Mouse (Mus musculus) kidney, adult 9 months (tissue): Measurements from ENCODE around the gene Smoc1.

Experiments used
- DNase-seq: peaks from one replicate; pipeline ENCODE4 v3.0.0; 2022

Smoc1 gene

DNA sequence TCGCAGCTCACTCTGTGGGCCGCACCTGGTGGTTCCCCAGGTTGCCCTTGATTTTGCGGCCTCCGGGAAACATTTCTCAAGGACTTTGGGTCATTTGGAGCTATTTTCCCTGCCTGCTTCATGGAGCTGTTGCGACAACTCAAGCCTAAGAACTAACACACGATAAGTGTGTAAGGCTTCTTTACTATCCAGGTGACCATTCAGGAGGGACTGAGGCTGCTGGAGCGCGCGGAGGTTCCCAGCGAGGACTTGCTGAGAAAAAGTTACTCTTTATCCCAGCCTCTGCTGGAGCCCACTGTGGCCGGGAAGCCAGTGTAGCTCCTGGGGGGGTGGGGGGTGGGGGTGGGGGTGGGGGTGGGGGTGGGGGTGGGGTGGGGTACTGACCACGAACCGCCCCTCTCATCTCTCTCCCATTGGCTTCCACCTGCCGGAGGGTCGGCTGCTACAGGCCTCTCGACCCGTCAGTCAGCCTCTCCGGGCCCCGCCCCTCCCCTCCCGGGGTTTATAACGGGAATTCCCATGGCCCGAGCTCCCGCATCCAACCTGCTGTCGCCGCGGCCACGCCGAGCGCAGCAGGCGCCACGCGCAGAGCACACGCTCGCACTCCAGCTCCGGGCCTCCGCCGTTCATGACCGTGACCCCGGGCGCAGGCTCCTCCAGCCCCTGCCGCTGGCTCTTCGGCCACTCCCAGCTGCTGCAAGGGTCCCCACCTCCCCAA is at the start of gene Smoc1:
TSS of gene Smoc1 (plus strand) at position 532 of the 718 bp plus-strand sequence.
- peak; percentile 27 for DNase-seq

DNA sequence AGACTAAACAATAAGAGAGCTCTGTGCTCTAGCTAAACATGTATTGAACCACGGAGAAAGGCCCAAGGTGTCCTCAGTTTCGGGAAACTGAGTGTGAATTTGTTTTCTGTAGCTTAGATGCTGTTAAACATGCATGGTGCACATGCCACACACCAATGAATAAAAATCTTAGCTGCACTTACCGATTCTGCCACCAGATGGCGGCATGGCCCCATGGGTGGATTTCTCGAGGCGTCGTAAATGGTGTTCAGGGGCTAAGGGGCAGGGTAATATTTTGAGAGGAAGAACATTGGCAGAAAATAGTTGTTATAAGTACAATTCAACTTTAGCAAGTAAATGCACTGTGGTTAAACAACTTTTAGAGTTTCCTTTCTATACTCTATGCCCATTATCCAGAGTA is 44.3 kb upstream of the Smoc1 start:
- DNase-seq, result peak; percentile 67

DNA sequence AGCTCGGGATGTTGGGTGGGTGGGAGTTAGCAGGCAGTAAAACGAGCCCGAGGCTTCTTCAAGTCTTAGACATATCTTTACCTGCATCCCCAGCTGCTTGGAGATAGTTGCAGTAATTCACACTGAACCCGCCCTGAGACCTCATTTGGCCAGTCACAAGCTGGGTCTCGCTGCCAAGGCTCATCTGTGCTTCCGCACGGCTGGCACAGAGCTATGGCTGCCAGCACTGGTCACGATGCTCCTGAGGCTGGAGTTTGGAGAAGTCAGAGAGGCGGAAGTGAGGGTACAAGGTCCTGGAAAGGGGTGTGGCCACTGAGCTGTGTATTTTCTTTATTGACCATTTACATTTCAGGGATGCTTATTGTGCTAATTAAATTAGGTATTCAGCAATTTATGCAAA is 42.9 kb upstream of the Smoc1 start:
- DNase-seq, result no peak

DNA sequence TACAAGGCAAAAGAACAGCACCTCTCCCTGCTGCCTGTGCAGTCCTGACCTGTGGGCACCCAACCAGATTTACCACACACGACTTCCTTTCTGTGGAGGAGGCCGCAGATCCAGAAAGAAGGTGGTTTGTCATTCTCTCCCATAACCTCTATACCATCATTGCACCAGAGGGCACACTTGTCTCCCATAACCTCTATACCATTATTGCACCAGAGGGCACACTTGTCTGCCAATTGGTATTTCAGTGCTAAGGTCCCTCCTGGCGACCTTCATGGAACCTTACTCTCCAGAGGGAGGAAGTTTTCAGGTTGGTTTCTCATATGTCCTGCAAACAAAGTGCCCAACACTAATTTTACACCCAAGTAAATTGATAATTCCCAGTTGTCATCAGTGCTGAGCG is 40.0 kb upstream of the Smoc1 start:
- DNase-seq, result no peak

DNA sequence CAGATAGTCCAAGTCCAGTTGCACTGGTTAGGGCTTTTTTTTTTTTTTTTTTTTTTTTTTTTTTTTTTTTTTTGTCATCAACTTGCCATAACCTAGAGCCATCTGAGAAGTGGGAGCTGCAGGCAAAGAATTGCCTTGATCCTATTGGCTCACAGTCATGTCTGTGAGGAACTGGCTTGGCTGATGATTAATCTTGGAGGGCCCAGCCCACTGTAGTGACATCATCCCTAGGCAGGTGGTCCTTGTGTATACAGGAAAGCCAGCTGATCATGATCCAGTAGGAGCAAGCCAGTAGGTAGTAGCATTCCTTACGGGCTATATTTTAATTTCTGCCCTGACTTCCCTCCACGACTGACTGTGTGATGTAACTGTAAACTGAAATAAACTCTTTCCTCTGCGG is 38.3 kb upstream of the Smoc1 start:
- DNase-seq, result no peak

DNA sequence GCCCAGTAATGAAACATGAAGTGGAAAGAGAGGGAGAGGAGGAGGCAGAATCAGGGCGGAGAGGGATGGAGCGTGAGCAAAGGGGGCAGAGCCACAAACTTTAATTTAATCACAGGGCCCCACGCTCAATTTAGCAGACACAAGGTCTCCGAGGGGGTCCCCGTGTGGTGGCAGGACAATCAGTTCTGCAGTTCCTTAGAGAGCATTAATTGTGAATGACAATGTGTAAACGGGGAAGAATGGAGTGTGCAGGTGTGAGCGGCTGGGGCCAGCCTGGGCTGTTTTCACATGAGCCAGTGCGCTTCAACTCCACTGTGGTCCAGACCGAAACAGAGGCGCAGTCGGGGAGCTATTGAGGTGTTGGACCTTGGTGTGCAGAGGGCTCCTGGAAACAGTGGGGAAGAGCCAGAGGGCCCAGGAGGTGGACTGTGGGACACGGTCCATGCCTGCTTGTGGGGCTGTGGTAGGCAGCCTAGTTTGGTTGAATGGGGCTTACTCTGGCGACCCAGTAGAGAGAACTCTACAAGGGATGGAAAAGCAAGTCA is 35.6 kb upstream of the Smoc1 start:
- DNase-seq, result no peak

DNA sequence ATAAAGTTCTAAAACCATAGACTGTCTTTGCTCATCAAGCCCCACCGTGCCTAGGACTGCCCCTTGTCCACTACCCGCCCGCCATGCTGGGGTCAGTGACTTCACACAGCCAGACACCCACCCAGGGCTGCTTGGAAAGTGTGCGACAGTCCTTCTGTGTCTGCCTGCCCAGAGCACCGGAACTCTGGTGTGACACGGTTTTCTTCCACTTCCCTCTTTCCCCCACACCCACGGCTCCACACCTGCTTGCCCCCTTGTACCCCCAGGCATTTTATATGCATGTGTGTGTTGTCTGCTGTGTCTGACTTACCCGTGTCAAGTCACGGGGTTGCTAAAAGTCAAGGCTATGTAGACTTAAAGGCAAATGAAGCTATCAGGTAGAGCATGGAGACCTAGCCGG is 34.8 kb upstream of the Smoc1 start:
- DNase-seq, result no peak

DNA sequence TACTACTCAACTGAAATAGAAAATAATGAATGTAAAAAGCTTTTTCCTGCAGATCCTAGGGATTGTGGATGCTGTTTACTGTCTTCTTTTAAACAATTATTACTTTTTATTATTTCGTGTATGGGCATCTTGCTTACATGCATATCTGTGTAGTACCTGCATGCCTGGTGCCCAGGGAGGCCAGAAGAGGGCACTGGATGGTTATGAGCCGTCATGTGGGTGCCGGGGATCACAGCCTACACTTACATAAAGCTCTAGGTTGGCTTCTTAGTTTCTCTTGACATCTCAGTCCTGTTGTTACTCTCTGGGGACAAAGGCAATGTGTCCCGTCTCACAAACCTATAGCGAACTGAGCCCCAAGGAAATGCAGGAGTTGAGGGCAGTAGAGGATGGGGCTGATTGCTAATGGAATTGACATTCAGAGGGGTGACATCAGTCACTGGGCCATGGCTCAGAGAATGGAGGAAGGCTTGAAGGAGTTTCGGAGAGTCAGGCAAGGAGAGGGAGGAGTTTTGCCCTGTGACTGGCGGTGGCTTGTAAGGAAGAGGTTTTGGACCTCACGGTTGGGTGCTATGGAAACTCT is 34.0 kb upstream of the Smoc1 start:
- DNase-seq, result no peak

DNA sequence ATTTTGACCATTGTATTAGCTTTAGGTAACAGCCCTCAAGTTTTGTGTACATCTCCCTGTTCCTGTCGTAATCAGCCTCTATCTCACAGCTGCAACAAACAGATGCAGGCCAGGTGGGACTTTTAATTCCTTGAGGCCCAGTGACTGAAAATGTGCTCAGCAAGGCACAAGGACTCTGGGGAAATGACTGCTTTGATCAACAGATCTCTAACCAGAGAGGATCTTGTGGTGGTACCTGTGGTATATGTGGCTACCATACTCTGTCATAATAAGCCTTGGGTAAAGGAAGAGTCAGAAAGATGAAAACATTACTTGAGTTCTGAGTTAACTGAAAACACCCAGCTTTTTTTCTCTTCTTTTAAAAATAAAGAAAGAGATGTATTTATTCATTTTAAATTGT is 32.8 kb upstream of the Smoc1 start:
- no peak for DNase-seq

DNA sequence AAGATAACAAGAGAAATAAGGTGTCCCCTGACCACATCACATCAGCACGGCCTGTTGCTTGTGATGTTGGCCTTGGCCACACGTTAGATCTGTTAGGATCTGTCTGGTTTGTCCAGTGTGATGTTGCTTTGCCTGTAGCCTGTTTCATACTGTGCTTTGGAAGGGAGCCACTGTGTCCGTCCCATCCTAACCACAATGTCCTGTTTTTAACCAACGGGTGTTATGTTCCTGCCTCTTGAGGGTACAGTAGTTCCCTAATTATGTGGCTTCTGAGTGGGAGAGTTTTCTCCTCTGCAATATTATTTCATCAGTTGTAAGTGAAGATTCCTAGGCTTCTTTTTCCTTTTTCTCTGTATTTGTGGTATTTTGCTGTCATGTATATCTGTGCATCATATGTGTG is 31.3 kb upstream of the Smoc1 start:
- DNase-seq, result no peak

DNA sequence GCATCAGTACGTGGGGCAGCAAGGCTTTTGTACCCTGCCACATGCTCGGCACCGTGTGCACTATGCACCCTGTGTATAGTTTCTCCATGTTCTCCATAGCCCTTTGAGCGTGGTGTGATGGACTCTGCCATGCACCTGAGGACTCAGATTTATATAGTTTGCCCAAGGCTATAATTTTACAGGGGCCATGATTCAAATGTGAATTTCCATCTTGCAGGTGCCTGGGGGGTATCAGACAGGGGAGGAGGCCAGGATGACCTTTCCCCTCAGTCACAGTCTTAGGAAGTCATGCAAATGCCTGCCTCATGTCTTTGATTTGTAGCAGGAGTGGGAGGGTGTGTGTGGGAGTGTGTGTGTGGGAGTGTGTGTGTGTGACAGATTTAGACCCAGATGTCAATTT is 29.0 kb upstream of the Smoc1 start:
- no peak for DNase-seq

DNA sequence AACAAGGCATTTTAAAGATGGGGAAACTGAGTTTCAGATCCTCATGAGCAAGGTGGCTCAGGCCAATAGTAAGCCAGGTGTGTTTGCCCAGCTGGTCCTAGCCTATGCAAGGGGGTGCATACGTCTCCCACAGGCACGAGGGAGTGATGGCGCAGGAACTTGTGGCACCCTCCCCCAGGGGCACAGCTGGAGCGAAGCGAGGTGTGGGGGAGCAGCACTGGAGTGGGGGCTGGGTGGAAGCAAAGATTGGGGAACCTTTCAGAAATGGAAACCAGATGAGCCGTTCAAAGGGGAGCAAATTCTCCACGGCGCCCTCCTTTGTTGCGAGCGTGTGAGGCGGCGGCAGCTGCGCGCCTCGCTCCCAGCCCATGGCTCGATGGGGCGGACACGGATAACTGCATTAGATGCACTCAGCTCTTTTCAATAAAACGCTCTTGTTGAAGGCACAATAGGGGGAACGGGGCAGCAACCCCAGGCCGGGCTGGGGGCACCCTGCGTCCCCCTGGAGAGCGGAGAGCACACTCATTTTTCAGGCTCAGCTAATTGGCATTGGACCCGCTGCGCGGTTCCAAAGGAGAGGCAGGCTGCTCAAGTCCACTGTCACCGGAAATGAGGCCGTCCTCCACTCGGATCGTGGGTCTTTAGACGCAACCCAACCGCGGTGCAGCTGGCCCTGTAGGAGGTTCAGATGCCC is 27.9 kb upstream of the Smoc1 start:
- DNase-seq, result no peak

DNA sequence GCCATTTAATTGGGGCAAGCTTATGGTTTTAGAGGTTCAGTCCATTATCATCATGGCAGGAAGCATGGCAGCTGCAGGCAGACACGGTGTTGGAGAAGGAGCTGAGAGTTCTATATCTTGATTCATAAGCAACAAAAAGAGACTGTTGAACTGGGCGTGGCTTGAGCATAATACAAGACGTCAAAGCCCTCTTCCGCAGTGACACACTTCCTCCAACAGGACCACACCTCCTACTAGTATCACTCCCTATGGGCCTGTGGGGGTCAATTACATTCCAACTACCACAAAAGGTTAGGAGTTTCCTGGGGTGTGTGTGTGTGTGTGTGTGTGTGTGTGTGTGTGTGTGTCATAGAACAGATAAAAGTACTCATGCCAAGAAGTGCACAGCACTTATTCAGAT is 25.7 kb upstream of the Smoc1 start:
- DNase-seq, result no peak

DNA sequence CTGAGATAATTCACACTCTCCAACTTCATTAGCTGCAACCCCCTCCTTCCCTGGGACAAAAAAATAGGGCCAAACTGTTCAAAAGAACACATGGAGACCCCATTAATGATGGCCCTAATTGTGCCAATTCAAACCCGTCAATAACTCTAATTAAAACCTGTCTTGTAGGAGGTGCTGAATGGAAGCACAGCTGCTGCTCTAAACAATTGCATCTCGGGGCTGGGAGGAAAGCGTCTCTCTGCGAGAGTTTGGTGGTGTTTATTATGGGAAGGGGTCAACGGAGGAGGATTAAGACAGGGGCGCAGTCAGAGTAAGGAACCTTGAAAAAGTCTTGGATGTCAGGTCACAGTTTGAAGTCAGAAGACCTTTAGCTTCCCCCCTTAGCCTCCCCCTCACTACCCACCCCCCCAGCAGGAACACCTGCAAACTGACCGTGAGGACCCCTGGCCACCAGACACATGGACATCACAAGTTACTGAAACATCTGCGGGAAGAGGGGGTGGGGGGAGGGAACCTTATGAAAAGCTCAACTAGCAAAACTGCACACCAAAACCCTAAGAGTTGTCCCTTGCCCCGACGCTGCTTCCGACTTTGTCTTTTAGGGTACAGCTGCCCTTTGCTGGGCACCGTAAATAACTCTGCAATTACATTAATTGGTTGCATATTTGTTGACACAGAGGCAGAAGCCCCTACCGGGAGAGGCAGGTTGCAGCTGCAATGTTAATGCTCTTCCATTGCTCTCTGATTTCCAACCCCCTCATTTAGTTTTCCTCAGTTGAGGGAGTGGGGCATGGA is 23.6 kb upstream of the Smoc1 start:
- no peak for DNase-seq

DNA sequence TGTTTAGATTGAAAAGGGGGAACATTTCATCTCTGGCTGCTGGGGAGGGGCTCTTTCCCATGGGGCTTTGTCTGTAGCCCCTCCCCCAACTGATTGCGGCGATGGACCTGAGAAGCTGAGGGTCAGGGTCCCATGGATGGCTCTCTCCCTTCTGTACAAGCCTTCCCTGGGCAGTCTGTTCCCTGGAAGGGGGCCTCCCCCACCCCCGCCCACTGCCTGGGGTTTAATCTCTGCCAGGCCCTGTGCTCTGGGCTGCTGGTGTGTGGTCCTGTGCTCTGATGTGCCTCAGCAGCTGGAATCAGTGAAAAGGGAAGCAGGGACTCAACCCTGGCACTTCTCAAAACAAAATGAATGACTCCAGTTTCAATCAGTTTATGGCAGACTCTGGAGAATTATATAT is 16.8 kb upstream of the Smoc1 start:
- DNase-seq, result no peak

DNA sequence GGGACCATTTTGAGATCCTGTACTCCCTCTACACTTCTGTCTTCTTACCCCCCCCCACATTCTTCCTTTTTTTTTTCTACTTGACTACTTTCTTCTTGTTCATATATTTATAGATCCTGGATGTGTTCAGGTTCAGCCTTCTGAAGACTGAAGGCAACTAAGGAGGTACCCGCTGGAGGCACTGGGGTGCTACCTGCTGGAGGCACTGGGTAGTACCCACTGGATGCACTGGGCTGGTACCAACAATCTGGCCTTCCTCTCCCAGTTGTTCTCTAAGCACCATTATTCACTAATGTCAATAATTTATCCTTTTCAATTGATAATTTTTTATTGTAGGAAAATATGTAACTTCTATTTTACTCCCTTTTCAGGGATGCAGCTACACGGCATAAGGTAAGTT is 14.6 kb upstream of the Smoc1 start:
- no peak for DNase-seq

DNA sequence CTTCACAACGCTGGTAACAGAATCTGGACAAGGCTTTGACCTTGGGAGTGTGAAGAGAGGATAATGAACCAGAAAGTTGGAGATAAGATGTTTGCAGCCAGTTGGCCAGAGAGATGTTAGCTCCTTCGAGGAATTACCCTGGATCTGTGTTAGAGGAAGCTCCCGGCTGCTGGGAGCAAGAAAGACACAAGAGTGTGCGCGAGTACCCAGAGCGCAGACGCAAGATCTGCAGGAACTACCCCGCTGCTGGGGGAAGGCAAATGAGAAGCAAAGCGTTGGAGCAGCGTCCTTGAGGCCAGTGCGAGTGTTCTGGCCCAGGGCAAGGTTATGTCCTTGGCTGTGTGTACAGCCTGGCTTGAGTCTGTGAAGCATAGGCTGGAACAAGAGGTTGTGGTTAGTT is 13.1 kb upstream of the Smoc1 start:
- DNase-seq, result no peak

DNA sequence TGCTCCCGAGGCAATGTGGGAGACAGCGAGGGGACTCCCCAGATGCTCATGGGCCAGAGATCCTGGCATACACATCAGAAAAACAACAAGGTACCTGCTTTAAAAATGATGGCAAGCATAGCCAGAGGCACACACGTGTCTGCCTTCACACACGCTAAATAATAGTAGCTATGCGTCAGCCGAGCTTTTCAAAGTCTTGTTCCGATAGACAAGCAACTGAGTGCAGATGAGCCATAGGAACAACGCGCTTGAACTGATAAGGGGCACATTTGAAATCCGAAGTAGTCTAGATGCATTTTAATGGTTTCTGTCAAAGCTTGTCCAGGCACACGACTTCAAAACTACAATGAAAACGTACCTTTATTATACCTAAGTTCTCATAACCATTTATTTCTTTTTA is 9.0 kb upstream of the Smoc1 start:
- DNase-seq, result no peak

DNA sequence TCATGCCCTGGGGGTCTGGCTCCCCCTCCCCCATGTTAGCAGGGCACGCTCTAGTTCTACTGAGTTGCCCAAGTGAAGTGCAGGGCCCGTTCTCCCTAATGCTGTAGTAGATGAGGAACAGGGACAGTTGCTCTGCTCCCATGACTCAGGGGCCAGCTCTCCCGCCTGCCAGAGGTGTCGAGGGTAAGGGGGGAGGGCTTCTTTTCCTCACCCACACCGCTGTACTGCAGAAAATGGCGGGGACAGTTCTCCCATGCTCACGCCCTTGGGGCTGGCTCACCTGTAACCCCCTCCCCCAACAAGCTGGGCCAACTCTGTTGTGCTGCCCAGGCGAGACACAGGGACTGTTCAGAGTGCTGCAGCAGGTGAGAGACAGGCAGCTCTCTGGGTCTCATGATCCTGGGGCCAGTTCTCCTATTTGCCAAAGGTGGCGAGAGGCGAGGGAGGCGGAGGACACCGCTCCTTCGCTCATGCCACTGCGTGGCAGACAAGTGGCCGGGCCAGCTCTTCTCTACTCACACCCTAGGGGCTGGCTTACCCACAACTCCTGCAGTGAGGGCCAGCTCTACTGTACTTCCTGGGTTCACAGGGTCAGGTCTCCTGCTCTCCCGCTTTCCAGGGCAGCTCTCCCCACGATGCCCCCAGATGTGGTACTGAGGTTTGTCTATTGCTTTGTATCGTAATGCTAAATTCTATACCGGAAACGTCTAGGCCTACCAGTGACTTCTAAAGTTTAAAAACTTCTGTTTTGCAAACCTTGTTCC is 7.9 kb upstream of the Smoc1 start:
- DNase-seq, result no peak

DNA sequence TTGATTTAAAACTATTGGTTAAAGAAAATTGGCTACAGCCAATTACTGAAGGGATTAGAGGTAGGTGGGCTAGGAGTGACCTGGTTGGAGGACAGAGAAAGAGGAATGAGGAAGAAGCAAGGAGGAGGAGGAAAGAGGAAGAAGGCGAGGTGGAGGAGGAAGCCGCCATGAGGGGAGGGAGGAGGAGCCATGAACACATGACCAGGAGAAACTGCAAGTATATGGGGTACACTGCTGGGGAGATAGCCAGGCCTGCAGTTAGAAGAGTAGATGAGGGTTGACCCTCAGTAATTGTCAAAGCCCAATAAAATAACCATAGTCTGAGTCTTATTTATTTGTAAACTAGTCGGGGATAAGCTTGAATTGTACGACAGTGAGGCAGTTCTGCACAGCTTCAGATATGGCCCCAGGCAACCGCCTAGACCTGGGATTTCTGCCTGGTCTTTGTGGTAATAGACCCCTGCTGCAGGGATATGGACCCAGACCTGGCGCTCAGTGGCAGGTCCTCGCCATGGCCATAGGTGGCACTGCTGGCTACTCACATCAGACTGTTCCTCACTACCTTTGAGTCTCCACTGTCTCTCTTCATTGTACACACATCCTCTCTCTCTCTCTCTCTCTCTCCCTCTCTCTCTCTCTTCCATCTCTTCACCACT is 7.2 kb upstream of the Smoc1 start:
- DNase-seq, result no peak

DNA sequence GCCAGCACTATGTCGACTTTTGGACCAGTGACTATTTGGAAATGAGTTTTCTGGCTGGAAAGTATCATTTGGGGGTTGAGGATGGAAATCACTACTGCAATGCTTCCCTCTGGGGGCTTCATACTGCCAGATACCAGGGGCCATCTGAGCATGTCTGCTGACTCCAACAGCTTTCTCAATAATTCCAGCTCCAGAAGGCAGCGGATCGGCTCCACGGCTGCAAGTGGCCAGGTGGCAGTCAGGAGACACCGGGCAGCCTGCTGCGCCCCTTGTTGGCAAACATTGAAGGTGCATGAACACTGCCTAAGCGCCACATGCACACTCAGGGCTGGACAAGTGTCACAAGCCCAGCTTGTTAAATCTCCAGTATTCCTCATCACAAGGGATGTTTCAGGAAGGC is 2.2 kb upstream of the Smoc1 start:
- no peak for DNase-seq

DNA sequence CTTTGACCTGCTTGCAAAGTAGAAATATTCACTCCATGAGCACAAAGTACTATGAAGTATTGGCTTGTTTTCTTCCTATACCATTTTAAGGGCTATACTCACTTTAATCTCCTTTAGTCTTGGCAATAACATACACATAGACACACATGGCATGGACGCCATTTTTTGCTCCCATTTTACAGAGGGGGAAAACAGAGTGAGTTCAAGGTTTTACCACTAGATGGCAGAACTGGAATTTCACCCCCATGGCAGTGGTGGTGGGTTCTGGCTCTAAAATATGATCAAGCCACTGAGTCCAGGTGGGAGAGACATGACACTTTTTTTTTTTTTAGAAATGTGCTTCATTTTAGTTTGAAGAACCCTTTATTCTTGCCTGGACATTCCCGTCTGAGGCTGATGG is 1.6 kb upstream of the Smoc1 start:
- DNase-seq, result no peak
